Mouse (Mus musculus) myocyte (in vitro differentiated cells): ENCODE measurements around the gene Ube2z.

Experiments
- CEBPB ChIP-seq: IDR thresholded peaks from 2 replicates; pipeline ENCODE4 v1.6.1; 2011; ENCODE audit warnings: mild to moderate bottlenecking, moderate library complexity; ENCODE audit not compliant: poor library complexity, insufficient read depth, severe bottlenecking
- MAX ChIP-seq: IDR thresholded peaks from one replicate; pipeline ENCODE4 v1.6.1; 2011; ENCODE audit warnings: low read depth, mild to moderate bottlenecking, control low read depth
- MYOD1 ChIP-seq, 3 experiments: IDR thresholded peaks; one replicate each; pipeline ENCODE4 v1.6.1; 2011; ENCODE audit warnings: control low read depth in 2 of 3, low read depth in 2 of 3, mild to moderate bottlenecking in 2 of 3, moderate library complexity in 1 of 3; ENCODE audit not compliant: insufficient read length in 2 of 3, control insufficient read depth in 1 of 3
- POLR2A ChIP-seq: IDR thresholded peaks from one replicate; pipeline ENCODE4 v1.6.1; 2011; ENCODE audit warnings: low read depth, mild to moderate bottlenecking, control low read depth, moderate library complexity; ENCODE audit not compliant: insufficient read length
- POLR2AphosphoS2 ChIP-seq: IDR thresholded peaks from one replicate; pipeline ENCODE4 v1.6.1; 2011; ENCODE audit warnings: low read depth, control low read depth; ENCODE audit not compliant: insufficient read length
- REST ChIP-seq: IDR thresholded peaks from one replicate; pipeline ENCODE4 v1.6.1; 2011; ENCODE audit warnings: mild to moderate bottlenecking, control low read depth, moderate library complexity; ENCODE audit not compliant: insufficient read depth, insufficient read length
- SRF ChIP-seq: IDR thresholded peaks from one replicate; pipeline ENCODE4 v1.6.1; 2011; ENCODE audit warnings: low read depth; ENCODE audit not compliant: control insufficient read depth, insufficient read length
- TCF12 ChIP-seq: IDR thresholded peaks from one replicate; pipeline ENCODE4 v1.6.1; 2011; ENCODE audit warnings: mild to moderate bottlenecking, control low read depth; ENCODE audit not compliant: poor library complexity, insufficient read depth, severe bottlenecking

- TF ChIP-seq POLR2A (no peak), SRF (no peak), REST (no peak), CEBPB (no peak), MYOD1 (IDR thresholded peaks at IDR 0.05; ENCODE audit: control insufficient read depth in 1 of 3, insufficient read length in 2 of 3, low read depth in 2 of 3) (no peak), POLR2AphosphoS2 (no peak), MAX (no peak), TCF12 (no peak)
Observed at GRCm38 (mm10) chr11:96030571-96030970, 34.6 kb downstream of the Ube2z start.
